Mouse (Mus musculus): ENCODE results near the gene Fcgr4.

Gene Fcgr4

GRCm38 (mm10) chr1:171016676-171017356 is 1.9 kb upstream of the Fcgr4 start:
- DNase-seq = no peak

- DNase-seq = peak; percentile 32 to 34
Measured at GRCm38 (mm10) chr1:171017468-171018158, 1.1 kb upstream of the Fcgr4 start.

- DNase-seq = no peak
Measured at GRCm38 (mm10) chr1:171019311-171019950, 711 bp downstream of the Fcgr4 start.

GRCm38 (mm10) chr1:171031752-171032151 is 13.0 kb downstream of the Fcgr4 start:
- DNase-seq = no peak

GRCm38 (mm10) chr1:171032691-171033090 is 14.0 kb downstream of the Fcgr4 start:
- DNase-seq = no peak

GRCm38 (mm10) chr1:171033196-171033595 is 14.5 kb downstream of the Fcgr4 start:
- no peak for DNase-seq

DNA sequence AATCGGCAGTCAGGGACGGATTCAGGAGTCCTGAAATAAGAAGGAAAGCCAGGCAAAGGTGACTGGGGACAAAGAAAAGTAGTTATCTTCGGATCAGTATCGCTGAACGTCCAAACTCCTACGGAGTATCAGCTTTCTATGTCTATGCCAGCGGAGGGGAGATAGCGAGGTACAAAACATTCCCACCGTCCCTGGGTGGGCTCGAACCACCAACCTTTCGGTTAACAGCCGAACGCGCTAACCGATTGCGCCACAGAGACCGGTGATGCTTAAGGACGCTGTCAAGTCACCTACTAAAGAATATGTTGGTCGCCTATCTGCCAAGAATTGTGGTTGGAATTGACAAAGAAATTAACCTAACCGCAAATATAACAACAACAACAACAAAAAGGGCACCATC is 15.0 kb downstream of the Fcgr4 start:
- DNase-seq = peak; percentile 75 to 84

DNA sequence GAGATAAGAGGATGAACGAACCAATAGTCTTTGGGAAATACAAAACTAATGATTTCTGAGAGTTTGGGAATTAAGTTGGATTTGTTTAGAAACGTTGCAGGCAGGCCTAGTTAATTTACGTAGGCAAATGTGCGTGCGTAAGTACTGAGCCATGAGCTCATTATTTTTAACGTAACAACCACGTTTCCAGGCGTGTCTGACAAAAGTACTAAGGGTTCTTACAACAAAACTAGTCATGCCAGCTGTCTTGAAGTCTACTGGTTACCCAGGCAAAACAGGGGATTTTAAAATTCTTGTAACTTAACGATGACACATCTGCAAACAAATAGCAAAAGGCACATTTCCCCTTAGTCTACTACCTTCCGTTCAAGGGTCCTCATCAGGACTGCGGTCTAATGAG is 15.5 kb downstream of the Fcgr4 start:
- no peak for DNase-seq

DNA sequence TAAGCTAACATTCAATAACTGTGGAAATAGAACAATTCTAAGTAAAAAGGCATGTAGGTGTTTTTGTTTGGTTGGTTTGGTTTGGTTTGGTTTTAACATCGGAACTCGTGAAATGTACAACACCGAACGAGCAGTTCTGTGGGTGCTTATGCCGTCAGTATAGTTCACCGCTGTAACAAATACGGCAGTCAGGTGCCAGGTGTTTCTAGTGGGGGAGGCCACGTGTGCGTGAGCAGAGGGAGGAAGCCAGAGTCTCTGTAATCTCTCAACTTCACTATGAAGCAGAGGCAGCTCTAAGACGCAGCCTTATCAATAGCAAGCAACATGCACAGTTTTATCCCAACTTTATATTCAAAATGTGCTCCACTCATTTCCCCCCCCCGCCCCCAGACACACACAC is 16.9 kb downstream of the Fcgr4 start:
- no peak for DNase-seq

DNA sequence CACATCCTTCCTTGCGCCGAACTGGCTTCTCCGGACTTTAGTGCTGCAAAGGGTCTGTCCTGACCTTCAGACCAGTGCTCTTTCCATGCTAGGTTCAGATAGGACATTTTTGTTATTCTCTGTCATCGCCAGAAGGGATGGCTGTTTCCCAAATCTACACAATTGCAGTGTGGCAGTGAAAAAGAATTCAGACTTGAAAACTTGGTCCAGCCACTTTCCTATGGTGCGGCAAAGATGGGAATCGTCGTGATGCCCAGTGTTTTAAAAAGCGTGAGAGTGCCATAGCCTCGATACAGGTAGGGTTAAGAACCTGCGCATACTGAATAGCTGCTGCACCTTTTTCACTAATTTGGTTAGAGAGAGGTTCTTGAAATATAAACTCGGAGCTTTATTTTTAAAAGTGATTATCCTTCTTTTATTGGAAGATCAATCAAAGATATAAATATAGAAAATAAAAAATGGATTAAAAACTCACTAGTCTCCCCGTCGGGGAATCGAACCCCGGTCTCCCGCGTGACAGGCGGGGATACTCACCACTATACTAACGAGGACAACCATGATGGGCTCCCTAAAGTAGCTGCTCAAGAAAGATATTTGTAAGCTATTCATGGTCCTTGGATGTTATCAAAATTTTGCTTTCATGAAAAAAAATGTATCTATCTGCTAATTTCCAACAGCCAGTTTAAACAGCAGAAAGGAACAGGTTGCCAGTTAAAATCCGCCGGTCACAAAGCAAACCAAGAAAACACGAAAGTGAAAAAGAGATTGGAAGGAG is 18.0 kb downstream of the Fcgr4 start:
- peak; percentile 52 to 72 for DNase-seq

GRCm38 (mm10) chr1:171037861-171038721 is 19.4 kb downstream of the Fcgr4 start:
- peak; percentile 67 to 88 for DNase-seq

DNA sequence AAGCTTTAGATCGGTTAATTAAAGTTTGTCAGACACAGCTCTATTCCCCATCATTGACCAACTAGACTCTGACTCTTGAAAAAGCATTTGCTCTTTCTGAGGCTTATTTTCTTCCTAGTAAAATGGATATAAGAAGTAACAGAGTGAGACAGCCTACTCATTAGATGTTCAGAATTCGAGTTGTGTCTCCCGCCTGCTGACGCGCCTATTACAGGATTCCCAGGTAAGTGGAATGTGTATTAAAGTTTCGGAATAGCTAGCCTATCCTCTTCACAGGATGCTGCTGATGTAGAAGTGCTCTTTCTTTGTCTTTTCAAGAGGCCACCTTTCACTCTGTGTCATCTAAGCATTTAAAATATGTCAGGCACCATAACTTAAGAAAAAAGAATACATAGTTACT is 20.4 kb downstream of the Fcgr4 start:
- DNase-seq = no peak

DNA sequence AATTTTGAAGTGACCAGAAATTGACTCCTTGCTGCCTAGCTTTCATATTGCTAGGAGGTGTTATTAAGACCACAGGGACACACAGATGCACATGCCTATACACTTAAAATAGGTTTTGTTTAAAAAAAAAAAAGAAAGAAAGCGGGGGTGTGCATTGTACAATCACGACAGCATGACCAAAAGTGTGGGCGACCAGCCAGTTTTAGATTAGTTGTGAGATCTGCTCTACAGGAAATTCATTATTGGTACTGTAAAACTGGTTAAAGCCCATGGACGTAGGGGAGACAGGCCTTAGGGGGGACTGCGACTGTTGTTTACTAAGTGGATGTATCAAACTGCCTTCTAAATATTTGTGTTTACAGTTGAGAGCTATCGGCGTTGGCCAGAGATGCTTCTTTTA is 21.2 kb downstream of the Fcgr4 start:
- DNase-seq = no peak

- DNase-seq = no peak
Measured at GRCm38 (mm10) chr1:171043594-171044153, 25.0 kb downstream of the Fcgr4 start.

- DNase-seq = peak; percentile 89 to 91
Measured at GRCm38 (mm10) chr1:171044365-171045078, 25.8 kb downstream of the Fcgr4 start.

GRCm38 (mm10) chr1:171045079-171045465 is 26.4 kb downstream of the Fcgr4 start:
- DNase-seq = no peak

GRCm38 (mm10) chr1:171046501-171046900 is 27.8 kb downstream of the Fcgr4 start:
- no peak for DNase-seq

GRCm38 (mm10) chr1:171049263-171049662 is 30.5 kb downstream of the Fcgr4 start:
- DNase-seq = no peak

GRCm38 (mm10) chr1:171050774-171051173 is 32.1 kb downstream of the Fcgr4 start:
- DNase-seq = no peak

DNA sequence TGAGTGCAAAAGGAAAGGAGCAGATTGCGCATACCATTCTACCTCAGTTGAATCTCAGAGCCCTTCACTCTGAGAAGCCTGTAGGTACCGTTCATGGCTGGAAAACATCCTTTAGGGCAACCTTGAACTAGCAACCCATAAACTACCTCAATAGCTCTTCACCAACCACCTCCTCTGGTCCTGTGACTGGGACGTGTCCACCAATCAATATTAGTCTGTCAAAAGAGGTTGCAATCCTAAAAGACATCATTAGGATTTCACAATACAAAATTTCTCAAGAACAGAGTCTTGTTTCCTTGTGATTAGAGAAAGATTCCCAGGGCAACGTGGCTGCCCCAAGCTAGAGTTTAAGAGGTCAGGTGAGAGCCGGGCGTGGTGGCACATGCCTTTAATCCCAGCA is 34.6 kb downstream of the Fcgr4 start:
- DNase-seq = no peak

DNA sequence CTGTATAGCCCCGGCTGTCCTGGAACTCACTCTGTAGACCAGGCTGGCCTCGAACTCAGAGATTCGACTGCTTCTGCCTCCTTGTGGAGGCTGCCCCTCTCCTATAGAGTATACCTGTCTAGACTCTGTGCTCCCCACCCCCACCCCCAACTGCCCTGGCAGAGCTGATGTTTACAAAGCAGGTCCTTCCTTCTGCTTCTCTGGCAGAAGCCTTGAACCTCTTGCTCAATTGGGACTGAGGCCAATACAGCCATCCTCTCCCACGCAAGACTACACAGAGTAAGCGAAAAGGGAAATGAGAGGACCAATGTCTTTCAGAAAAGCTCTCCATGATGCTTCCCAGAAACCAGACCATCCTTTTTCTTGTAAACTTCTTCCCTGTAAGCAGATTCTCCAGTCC is 38.5 kb downstream of the Fcgr4 start:
- peak; percentile 28 to 38 for DNase-seq

Data from lung, postnatal 4 days (tissue).